Mouse (Mus musculus): ENCODE data around the gene Rnf167.

GRCm38 (mm10) chr11:70597301-70597700 is 49.7 kb upstream of the Rnf167 start:
- no peak for TF ChIP-seq POLR2A (IDR thresholded peaks at IDR 0.05; ENCODE audit: borderline replicate concordance, control insufficient read depth, low read depth, low read length)
- TF ChIP-seq CTCF (IDR thresholded peaks at IDR 0.05; ENCODE audit: control insufficient read depth, insufficient read depth, low read length) = no peak

Measured in bone marrow, adult 2 months (tissue).